Mouse (Mus musculus) cortical plate, adult 2 months (tissue): ENCODE results near the gene Wrap73.

Experiments
- CTCF ChIP-seq: fragments of 200-500 bp; IDR thresholded peaks from 2 replicates; pipeline ENCODE4 v1.5.1; 2011; ENCODE audit warnings: mild to moderate bottlenecking, control low read depth, low read length; ENCODE audit not compliant: insufficient read depth; ENCODE audit errors: extremely low read depth
- POLR2A ChIP-seq: fragments of 200-500 bp; IDR thresholded peaks from 2 replicates; pipeline ENCODE4 v1.6.1; 2011; ENCODE audit warnings: mild to moderate bottlenecking, low read length, control low read depth; ENCODE audit not compliant: insufficient read depth; ENCODE audit errors: extremely low read depth

DNA sequence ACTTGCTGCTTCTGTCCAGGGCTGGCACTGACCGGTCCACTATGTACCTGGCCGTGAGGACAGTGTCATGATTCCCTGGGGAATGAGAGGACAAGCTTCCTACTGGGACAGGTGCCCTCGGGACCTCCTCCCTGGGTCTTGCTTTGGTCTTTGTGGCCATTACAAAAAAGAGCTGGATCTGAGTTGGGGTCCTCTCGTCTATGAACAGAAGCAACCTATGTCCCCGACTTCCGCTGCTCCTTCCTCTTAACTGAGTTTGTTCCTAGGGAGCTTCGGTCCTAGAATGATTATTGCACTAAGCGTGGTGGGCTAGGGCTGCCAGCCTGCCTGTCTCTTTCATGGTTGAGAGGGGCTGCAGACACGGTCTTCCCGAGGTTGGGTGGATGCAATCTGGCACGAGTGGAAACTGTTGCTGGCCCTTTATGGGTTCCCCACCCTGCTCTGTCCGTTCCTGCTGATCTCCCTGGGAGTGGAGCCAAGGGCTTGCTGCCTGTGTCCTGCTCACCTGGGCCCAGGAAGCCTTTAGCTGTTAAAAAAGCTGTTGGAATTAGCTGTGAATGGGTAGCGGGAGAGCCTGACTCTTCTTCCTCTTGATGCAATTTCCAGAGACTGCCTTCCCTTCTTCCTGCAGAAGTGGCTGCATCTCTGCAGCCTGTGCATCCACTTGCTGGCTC, 29.9 kb downstream of the Wrap73 start:
- TF ChIP-seq CTCF (no peak), POLR2A (no peak)
